Mouse (Mus musculus): ENCODE measurements at regions not wholly inside any gene's neighbourhood (a gene's known extent, or its start where the extent isn't known, plus 50 kb on each side); places are given as distances from the start of the nearest gene placed in this dataset.

DNA sequence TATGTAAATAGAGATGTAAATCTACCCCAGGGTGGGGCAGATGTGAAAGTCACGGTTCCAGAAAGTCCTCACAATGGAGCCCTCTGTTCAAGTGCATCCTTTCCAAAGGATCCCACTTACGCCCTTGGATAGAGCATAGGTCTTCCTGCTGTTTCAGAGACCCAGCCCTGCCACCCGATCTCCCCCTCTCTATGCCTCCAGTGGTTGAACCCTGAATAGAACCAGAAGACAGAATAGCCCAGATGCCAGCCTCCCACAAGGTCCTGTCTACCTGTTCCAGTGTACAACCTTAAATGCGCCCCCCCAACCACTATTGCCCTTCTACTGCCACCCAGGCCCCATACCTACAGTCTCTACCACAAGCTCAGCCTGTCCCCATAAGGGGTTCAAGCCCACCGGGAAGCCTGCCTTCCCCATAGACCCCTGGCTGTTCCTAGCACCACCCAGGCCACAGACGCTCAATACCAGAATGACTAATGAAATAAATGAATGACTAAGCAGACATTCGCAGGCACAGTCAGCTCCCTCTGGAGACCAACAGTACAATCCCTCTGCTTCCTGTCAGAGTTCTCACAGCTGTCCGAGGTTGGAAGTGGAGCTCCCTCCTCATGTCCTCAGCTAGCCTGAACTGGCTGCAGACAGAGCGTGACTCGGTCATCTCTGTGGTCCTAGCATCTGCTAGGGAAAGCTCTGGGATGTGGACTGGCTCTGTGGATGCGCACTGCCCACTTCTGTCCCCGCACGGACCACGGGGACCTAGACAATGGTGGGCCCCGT lies 133.4 kb upstream of the 1600014C23Rik start:
- peak; percentile 74 for DNase-seq (ENCODE audit: low read depth, low spot score)

DNA sequence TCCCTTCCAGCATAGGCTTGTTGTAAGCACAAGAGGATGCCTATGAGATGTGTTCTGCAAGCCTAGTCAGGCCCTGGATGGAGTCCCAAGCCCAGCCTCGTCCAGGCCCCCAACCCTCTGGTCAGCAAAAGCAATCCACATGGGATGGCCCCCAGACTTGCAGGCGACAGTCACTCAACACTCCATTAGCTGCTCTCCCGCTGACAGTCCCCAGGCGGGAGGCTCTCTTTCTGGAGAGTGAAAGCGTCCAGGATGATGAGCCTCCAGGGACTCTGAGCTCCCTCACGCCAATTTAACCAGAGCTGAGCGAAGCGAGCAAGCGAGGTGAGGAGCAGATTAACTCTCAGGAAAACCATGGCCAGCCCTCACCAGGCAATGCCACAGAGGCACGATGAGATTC lies 132.7 kb upstream of the 1600014C23Rik start:
- peak; percentile 51 for DNase-seq (ENCODE audit: low read depth, low spot score)

DNA sequence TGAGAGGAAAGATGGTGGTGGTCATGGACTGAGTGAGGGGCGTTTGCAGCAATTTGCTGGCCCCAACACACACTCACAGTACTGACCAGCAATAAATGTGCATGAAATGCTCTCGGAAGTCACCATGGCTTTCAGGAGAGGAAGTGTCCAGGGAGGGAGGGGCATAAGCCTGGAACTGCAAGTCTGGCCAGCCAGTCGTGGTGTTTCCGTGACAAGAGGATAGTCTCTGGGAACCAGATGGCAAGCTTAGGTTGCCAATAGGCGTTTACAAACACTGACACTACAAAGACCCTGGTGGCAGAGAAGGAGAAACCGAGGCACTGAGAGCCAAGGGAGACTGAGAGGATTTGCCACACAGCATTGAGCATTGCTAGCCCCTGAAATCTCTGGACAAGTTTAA lies 132.3 kb upstream of the 1600014C23Rik start:
- DNase-seq (ENCODE audit: low read depth, low spot score), result no peak

DNA sequence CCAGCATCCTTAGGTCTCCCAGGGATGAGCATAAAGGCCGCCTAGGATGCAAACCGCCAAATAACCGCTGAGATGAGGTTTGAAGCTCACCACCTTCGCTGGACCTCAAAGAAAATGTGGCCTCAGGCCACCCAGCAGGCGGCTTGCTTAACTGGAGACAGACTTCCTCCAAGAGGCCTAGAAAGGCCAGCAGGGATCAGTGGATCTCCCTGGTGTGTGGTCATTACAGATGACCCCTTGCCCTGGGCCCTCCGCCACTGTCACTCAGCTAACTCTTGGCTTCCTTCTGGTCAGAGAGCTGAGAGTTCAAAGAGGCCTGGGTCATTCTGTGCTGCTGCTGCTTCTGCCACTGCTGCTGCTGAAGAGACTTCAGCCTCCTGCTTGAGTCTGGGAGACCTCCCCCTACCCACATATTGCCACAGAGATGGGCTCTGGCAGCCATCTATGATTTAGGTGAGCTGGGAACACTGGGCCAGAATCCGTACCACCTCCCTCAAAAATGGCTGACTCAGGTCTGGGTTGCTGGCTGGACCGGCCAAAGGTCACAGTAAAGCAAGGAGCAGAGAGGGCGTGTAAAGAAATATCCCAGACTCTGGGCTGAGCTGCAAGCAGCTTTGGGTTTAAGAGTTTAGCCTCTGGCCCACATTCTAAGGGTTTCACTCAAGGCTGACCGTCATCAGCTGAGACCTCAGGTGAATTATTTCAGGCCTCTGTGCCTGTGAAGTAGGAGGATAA lies 130.0 kb upstream of the 1600014C23Rik start:
- DNase-seq (ENCODE audit: low read depth, low spot score), result no peak

DNA sequence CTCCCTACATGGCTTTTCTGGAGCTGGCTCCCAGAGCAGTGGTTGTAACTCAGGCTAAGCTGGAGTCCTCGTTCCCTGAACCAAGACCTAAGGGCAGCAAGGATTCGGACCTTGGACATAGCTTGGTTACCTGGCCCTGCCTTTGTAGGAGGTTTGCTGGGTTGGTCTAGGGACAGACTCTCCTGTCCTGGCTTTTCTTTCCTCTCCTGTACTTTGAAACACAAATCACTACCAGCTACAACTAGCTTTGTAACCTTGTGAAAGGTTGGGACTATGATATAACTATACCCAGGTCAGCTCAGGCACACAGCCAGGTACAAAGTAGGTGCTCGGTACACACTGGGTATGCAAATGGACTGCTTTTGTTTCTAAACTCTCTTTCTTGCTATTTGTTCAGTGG lies 129.4 kb upstream of the 1600014C23Rik start:
- no peak for DNase-seq (ENCODE audit: low read depth, low spot score)

DNA sequence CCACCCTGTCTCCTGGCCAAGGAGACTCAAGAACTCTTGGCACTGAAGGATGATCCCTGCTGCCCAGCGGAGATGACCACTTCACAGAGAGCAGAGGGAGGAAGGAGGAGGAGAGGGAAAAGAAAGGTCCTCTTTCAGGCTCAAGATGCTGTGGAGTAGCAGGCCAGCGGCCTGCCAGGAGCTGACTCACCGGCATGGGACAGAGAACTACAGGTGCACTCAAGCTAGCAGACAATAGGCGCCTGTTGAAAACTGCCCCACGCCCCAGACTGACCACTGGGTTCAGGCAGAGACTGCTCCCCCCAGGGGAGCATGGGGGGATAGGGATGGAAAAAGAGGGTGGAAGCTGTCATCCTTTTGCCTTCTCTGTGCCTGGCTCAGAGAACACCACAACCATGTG lies 125.8 kb upstream of the 1600014C23Rik start:
- DNase-seq (ENCODE audit: low read depth, low spot score), result no peak

DNA sequence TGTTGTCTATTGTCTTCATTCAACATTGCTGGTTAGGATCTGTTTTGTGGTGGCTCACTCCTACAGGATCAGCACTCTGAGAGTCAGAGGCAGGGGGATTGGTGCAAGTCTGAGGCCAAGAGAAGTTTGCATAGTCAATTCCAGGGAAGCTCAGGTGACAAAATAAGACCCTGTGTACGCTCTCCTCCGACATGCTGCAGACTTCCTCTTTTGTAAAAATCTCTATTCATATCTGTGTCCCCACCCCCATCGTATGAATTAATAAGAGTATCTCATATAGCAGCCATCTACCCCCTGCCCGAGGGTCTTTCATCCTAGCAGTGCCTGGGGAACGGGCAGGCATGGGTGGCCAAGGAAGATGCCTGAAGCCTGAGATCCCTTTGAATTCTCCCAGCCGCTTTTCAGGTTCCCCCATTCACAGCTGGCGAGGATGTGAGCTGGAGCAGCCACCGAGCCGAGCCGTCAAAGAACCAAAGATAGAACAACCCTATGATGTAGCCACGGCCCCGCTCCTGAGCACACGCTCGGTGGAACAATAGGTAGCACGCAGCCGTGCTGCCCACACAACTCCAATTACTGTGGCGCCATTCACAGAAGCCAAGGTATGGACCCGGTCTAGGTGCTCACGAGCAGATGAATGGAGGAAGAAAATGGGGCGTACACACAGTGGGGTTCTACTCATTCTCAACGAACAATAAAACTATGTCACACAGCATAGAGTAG lies 120.4 kb upstream of the 1600014C23Rik start:
- no peak for DNase-seq (ENCODE audit: low read depth, low spot score)

DNA sequence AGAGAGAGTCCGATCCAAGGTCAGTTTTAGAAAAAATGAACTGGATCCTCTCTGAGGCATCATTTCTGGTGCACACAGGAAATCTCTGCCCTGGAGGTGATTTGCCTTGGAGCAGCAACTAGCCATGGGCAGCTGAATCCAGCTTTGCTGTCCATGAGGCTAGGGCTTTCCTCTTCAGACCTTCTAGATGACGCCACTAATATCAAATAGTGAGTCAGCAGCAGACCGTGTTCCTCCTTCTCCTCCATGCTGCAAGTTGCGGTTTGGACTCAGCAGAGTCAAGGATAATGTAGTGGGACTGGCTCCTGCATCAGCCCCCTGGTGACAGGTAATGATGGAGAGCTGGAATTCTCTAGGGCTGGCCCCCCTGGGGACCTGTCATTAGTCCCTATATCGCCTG lies 118.8 kb upstream of the 1600014C23Rik start:
- no peak for DNase-seq (ENCODE audit: low read depth, low spot score)

DNA sequence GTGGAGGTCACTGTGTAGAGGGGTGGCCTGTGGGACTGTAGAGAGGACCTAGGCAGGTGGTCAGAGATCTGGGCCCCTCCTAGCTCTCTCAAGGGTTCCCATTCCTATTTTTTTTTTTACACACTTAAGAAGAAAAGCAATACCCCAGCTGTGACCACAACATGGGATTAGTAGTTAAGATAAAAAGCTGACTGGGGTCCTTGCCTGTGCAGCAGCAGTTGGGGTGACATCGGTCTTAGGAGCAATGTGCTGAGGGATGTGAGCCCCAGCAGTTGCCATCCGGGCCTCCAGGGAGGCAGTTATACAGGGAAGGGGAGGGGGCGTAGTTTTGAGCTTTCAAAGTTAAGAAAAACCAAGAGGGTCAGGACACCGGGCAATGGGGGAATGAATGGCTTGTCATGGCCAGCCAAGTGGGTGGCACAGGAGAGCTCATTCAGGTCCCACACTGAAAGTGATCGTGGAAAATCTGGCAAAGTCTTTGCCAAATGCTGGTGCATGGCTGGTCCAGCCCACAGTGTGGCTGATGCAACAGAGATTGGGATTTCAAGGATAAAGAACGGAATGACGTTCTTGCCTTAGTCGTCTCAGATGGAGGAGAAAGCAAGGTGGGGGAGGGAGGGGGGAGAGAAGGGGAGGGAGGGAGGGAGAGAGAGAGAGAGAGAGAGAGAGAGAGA lies 118.2 kb upstream of the 1600014C23Rik start:
- no peak for DNase-seq (ENCODE audit: low read depth, low spot score)

DNA sequence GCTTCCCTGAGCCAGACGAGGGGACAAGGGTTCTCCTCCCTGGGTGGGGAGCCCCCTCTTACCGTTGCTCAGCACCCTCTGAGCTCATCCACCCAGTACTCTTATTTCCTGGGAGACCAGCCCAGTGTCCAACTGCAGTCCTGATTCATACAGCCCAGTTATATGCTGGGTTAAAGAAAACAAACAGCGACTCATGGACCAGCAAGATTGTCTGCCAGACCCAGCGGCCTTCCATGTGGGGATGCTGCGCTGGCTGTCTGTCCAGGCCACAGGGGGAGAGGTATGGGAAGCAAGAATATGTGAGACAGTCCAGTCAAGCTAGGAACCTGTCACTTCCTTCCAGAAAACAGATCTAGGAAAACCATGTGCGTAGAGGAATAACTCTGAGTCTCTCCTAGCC lies 117.3 kb upstream of the 1600014C23Rik start:
- no peak for DNase-seq (ENCODE audit: low read depth, low spot score)

DNA sequence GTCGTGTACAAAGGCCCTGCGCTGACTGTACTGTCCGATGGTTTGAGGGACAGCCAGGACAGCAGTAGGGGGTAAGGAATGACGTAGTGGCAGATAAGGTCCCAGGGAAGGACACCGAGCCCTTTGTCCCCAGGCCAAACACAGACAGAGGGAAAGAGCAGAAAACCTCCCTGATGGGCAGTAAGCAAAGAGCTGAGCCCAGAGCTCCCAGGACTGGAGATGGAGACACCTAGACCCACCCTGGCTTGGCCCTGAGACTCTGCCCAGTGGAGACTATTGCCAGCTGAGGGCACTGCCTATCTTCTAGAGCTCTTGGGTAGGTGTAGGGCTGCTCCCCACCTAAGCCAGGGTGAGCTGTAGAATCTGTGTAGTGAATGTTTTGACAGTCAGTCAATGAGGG lies 116.5 kb upstream of the 1600014C23Rik start:
- DNase-seq (ENCODE audit: low read depth, low spot score), result no peak

DNA sequence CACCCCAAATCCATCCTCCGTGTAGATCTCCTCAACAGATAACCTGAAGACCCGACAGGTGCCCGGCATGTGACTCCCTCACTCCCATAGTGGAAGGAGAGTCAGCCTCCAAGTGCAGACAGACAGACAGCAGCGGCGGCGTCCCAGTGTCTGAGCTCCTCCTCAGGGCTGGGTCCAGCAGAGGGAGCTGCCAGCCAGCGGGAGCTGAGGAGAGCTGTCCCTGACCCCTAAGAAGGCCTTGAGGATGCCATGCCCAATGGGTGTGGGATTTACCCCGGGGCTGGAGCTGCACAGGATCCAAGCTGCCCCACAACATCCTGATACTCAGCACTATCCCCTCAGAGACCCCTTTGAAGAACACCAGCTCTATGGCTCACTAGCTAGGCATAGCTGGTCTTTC lies 115.0 kb upstream of the 1600014C23Rik start:
- DNase-seq (ENCODE audit: low read depth, low spot score), result peak; percentile 88

DNA sequence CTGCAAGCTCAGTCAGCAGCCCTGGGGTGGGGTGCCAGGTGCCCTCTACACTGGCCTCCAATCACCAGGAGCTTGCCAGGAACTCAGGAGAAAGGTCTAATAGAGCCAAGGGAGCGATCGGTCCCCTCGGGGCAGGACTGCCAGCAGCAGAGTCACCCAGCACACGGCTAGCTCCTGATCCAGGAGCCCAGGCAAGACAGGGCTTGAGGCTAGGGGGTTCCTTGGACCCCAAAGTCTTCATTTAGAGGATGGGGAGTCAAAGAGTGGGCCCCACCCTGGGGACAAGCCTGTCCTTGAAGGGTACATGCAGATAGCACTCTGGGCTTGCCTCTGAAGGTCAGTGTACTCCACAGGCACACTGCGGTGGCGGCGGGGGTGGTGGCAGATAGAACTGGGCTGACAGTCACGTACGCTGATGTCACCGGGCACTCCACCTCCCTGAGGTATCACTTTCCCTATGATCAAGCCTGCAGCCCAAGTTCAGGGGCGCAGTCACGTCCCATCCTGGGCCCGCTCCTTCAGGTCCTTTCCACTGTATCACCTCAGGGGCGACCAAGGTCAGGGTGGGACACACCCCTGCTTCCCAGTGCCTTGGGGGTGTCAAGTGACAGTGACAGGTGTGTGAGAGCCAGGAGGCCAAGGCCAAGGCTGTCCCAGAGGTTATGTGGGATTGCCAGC lies 114.2 kb upstream of the 1600014C23Rik start:
- DNase-seq (ENCODE audit: low read depth, low spot score), result peak; percentile 93

DNA sequence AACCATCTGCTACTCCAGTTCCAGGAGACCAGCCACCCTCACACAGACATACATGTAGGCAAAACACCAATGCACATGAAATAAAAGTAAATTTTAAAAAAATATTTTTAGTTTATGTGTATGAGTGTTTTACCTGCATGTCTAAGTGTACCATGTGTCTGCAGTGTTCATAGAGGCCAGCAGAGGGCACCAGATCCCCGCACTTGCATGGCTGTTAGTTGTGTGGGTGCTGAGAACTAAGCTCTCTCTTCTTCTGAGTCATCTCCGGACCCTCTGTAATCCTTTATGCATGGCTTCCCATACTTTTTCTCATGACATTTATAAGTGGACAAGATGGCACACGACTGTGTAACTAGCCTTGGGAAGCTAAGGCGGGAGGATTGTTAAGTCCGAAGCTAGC lies 112.2 kb upstream of the 1600014C23Rik start:
- no peak for DNase-seq (ENCODE audit: low read depth, low spot score)

DNA sequence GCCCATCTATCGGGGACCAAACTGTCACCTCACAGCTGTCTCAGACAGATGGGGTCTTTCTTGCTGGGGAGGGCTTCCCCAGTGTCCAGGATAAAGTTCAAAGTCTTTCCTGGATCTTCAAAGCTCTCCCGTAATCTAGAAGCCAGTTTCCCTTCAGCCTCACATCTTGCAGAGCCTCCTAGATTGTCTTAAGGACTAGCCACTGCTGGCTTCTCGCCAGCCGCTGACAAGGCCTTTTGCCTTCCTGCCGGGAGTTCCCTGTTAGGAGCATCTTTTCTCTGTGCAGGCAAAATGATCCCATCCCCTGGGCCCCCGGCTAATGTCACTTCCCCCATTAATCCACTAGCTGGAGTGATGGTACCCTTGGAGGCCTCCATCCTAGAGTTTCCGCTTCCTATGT lies 103.1 kb upstream of the 1600014C23Rik start:
- no peak for DNase-seq (ENCODE audit: low read depth, low spot score)

DNA sequence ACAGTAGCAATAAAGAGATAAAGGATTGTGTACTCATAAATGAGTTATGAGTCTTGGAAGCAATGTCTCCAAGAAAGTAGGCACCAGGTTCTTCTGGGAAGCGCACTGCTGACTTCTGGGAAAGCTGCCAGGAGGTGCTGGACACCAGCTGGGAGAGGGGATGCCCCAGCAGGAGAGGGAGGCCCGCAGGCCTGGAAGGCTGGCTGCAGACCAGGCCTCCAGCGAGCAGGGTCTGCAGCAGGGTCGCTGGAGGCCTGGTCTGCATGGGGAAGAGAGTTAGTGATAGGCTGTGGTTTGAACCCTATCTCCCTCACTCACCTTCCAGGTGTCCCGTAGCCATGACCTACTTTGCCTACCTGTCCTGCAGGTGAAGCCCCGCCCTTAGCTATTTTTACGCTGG lies 102.6 kb upstream of the 1600014C23Rik start:
- no peak for DNase-seq (ENCODE audit: low read depth, low spot score)

DNA sequence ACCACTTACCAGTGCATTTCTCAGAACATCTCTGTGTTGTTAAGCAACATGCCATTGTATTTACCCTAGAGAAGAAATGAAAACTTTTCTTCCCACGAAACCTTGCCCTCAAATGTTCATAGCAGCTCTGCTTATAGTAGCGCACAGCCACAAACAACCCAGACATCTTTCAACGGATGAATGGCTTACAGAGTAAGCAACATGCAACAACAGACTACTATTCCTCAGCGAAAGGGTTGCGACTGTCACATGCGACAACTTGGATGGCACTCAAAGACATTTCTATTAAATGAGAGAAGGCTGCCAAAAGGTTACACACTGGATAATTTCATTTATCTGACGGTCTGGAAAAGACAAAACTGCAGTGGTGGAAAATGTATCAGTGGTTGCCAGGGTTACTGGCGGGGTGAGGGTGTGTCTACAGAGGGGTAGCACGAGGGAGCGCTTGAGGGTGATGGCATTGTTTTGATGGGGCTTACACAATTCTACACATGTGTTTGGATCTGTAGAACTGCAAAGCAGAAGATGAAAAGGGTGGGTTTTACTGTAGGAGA lies 101.0 kb upstream of the 1600014C23Rik start:
- DNase-seq (ENCODE audit: low read depth, low spot score), result no peak

DNA sequence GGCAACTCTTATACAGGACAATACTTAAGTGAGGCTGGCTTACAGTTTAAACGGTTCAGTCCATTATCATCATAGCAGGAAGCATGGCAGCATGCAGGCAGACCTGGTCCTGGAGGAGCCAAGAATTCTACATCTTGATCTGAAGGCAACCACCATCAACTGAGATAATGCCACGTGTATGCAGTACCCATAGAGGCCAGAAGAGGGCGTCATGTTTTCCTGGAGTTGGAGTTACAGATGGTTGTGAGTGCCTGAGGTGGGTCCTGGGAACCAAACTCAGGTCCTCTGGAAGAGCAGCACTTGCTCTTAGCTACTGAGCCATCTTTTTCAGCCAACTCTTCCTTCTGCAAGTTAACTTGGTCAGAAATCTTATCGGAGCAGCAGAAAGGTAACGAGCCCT lies 96.7 kb upstream of the 1600014C23Rik start:
- no peak for DNase-seq (ENCODE audit: low read depth, low spot score)

DNA sequence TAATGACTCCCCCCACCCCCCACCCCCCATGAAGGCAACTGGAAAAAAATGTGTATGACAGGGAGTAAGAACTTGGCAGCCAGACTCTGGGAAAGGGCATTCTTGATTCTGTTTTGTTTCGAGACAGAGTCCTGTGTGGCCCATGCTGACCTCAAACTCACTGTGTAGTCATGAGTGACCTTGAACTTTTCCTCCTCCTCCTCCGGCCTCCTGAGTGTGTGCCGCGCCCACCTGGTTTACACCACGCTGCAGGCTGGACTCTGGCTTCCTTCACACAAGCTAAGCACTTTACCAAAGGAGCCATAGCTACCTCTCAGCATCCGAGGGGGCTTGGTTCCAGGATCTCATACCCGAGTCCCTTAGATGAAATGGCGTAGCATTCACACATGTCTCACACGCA lies 95.9 kb upstream of the 1600014C23Rik start:
- DNase-seq (ENCODE audit: low read depth, low spot score), result no peak

DNA sequence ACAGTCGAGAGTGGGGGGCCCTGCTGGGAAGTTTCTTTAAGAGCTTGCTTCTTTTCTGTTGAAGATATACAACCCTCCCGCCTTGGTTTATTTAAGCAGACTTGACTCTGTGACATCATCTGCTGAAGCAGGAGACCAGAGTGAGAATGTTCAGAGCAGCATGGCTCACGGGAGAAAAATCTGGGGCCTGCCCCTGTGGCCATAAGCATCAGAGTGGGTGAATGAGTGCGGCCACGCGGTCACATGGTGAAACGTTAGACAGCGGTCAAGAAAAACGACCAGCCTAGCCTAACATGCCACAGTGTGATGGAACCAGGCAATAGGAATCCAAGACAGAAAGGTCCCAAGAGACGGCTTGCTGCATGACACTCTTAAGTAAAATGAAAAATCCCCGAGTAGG lies 95.2 kb upstream of the 1600014C23Rik start:
- no peak for DNase-seq (ENCODE audit: low read depth, low spot score)

DNA sequence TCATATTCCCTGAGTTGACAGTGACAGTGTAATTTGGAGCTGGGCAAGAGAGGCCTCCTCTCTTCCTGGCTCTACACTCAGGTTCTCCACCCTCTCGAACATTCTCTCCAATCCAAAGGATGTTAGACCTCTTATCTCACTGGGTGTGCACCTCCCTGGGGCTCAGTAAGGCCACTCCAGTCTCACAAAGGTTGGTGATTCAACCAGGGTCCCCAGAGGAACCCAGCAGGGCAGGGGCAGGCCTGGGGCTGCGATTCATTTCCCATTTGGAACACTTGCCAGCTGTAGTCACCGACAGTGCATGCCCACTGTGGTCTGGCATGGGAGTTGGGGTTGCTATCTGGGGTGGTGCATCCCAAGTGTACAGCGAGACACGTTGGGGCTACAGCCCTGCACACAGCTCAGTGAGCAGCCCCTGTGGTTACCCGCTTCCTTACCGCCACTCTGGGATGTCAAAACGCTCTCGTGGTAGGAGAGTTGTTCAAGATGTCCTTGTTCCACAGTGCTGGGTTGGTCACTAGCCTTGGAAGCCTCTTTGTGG lies 94.7 kb upstream of the 1600014C23Rik start:
- DNase-seq (ENCODE audit: low read depth, low spot score), result no peak

Measured in skeletal muscle tissue, adult 2 months (tissue).